Mouse (Mus musculus) lung, adult 2 months (tissue): ENCODE data around the gene Comp. TPM values are rescaled to one million over a fixed set of nuclear protein-coding genes. Genes with fewer than 3 reads are reported as not detected.

Experiments used
- DNase-seq: peaks from one replicate; pipeline ENCODE4 v3.0.0; 2022
- H3K4me1 ChIP-seq: fragments of 200-500 bp; 2 replicates; pipeline ENCODE4 v1.6.1; 2011; ENCODE audit warnings: low read length; ENCODE audit not compliant: control insufficient read depth, insufficient read depth
- H3K4me3 ChIP-seq: fragments of 200-500 bp; replicated peaks from 2 replicates; pipeline ENCODE3; 2011; ENCODE audit warnings: low read depth, mild to moderate bottlenecking, control low read depth, low read length; ENCODE audit errors: extremely low read depth
- CTCF ChIP-seq: fragments of 200-500 bp; IDR thresholded peaks from 2 replicates; pipeline ENCODE4 v1.5.1; 2011; ENCODE audit warnings: mild to moderate bottlenecking, low read length, control low read depth; ENCODE audit not compliant: insufficient read depth
- POLR2A ChIP-seq: fragments of 200-500 bp; IDR thresholded peaks from 2 replicates; pipeline ENCODE4 v1.6.1; 2011; ENCODE audit warnings: low read depth, mild to moderate bottlenecking, control low read depth, low read length, borderline replicate concordance; ENCODE audit errors: extremely low read depth
- WGBS: fragments of 180-500 bp; shearing (Covaris S2); methylation state at CpG from one replicate; pipeline ENCODE4 v1.1.7; 2018; 5-methylcytosine and 5-hydroxymethylcytosine counted together
- polyA plus RNA-seq: library from polyadenylated mRNA; depleted of rRNA; stranded (reverse); fragments of >200 nt; gene quantifications from 2 replicates; pipeline ENCODE4 v1.2.3, GENCODE M21; 2012

The Comp gene
- polyA plus RNA-seq, 1 experiment, result 1.3 TPM

DNA sequence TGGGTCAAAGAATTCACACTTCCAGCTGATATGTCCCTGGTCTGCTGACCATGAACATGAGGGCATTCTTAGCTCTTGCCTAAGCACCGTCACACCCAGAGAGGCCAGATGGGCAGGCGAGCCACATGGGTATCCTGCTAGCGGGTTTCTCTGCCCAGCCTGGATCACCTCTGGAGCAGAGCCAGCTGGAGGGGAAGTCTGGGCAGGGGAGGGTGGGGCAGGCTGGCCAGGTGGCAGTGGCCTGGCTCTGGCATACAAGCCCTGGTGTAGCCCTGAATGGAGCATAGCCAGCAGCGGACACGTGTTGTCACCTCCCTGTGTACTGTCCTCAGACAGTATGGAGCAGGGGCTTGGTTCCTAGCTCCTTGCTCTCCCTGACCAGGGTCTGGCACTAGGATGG, 22.3 kb downstream of the Comp start:
- WGBS, result 58% methylated on average over 5 of the region's 5 CpGs
- no peak for DNase-seq
- Histone ChIP-seq H3K4me1 (no peaks in the 10 kb centered on the region), H3K4me3 (no peak overlapping the region)
- TF ChIP-seq POLR2A, result no peak
- no peak for TF ChIP-seq CTCF

DNA sequence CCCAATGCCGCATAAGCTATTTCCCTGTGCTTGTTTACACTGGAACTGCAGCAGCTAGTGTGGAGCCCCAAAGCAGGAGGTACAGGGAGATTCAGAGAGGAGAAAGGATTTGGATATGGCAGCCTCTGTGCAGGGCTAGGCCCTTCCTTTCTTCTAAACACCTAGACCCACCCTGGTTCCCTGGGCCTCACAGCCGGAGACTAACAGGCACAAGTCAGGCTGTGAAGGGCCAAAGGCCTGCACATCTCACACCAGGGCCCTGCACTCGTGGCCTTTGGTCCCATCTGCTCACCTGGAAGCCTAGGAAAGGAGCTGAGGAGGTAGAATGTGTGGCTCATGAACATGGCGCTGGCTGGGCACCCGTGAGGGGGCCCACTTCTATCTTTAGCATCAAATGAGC, 22.8 kb downstream of the Comp start:
- TF ChIP-seq POLR2A (no peak), CTCF (no peak)
- DNase-seq, result no peak
- 83% methylated on average over 5 of the region's 5 CpGs for WGBS
- Histone ChIP-seq H3K4me3 (no peak overlapping the region), H3K4me1 (no peaks in the 10 kb centered on the region)

DNA sequence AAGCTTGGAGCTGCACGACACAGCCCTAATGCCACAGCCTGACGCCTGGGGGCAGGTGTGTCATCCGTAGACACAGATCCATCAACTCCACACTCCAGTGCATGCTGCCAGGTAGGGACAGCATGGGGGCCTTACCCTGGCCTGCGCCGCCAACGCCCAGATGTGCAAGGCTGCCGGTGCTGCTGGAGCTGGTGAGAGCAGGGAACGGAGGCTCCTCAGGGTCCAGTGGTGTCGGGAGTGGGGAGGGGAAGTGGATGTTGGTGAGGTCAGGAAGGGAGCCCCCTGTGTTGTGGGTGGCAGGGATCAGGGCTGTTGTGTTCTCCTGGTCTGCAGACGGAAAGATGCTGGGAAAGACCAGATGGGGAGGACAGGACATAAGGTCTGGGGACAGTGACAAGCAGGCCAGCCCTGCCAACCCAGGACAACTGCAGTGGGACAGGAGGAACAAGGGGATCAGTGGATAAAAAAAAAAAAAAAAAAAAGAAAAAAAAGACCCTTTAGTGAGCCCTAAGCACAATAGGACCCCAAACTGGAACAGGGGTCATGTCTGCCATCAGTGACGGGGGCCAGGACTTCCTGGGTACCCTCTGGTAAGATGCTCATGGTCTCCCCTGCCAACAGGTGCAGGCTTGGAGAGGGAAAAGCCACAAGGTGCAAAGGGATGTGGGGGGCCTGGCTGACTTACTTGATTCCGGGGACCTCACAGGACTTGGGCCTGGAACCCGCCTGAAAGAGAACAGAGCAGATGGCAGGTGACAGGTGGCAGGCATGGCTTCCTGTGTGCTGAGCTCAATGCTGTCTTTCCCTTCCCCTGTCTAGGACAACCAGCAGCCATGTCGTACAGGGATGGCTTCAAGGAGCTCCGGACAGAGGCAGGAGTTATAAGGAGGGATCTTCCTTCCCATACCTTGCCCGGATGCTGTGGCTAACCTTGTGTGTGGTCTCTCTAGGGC, 24.5 kb downstream of the Comp start:
- 89% methylated on average over 16 of the region's 16 CpGs for WGBS
- DNase-seq, result no peak
- Histone ChIP-seq H3K4me3 (no peak overlapping the region), H3K4me1 (no peaks in the 10 kb centered on the region)
- TF ChIP-seq POLR2A, result no peak

DNA sequence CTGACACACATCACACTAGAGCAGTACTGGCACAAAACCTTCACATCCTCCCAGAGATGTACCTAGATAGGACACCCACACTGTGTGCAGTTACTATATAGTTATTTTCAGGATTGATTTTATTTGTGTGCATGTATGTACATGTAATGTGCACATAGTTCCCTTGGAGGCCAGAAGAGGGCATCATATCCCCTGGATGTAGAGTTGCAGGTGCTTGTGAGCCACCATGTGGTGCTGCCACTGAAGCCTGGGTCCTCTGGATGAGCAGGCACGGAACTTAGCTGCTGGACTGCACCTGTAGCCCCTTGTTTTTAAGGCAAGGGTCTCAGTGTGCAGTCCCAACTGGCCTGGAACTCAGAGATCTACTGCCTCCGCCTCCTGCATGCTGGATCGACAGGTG, 30.9 kb downstream of the Comp start:
- no peak for DNase-seq
- 93% methylated on average over 3 of the region's 3 CpGs for WGBS
- Histone ChIP-seq H3K4me3 (no peak overlapping the region), H3K4me1 (peaks cover 2% of the 10 kb centered on the region)
- no peak for TF ChIP-seq POLR2A
- no peak for TF ChIP-seq CTCF

DNA sequence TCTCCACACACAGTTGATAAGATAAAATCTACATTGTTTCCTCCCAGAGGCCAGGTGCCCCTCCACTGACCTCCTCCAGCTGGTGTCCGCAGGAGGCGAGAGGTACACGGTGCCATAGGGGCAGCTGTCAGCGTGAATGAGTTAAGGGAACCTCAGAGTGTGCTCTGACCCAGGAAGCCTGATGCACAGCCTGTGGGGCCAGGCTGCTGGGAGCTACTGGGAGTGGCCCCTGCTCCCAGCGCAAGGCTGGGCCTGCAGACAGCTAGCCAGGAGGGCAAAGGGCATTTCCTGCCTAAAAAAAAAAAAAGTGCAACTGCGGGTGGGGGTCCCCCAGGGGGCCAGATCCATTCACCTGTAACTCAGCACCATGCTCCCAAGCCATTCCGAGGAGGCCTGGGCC, 31.8 kb downstream of the Comp start:
- no peak for DNase-seq
- H3K4me3 ChIP-seq, result no peak overlapping the region
- H3K4me1 ChIP-seq, result peaks cover 4% of the 10 kb centered on the region
- TF ChIP-seq CTCF (no peak), POLR2A (no peak)
- WGBS, result 49% methylated on average over 7 of the region's 7 CpGs

DNA sequence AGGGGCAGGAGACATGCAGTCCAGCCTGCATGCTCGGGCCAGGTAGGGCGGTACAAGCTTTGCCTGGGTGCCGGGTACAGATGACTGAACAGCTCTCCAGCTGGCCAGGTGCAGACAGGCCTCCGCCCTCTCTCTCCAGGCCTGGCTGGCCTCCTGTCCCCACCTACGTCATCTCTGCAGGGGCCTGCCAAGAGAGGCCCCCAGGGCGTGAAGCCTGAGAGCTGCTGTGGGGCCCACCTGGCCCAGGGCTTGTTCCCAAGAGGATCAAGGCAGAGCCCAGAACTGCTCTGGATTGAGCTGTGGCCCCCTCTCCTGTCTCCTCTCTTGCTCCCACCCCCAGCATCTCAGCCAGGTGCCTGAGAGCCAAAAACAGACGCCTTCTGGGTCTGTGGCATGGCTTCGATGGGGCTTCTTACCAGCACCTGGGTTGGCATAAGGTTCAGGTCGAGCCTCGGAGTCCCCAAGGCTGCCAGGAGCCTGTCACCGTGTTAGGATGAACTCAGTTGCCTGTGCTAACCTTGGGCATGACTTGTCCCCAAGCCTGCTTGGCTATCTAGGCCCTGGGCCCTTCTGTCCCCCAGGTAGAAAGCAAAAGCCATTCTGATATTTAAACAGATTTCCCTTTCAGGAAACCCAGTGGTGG, 33.2 kb downstream of the Comp start:
- 73% methylated on average over 11 of the region's 11 CpGs for WGBS
- no peak for DNase-seq
- Histone ChIP-seq H3K4me1 (peaks cover 4% of the 10 kb centered on the region), H3K4me3 (no peak overlapping the region)
- TF ChIP-seq CTCF (no peak), POLR2A (no peak)

DNA sequence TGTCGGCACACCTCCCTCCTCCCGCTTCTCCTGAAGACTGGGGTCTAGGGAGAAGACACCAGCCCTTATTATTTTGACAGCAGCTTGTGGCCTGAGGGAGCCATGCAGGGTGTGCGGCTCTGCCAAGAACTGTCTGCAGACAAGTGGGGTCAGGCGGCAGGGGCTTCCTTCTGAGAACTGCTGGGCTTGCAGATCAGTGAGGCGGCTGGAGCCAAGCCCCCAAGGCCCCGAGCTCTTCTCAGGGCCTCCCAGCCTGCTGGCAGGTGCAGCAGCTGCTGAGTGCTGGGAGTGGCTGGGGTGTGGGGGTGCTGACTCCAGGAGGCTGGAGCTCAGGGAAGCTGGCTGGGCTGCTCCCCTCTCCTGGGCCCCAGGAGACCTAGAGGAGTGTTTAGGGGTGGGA, 34.9 kb downstream of the Comp start:
- 59% methylated on average over 6 of the region's 6 CpGs for WGBS
- no peak for DNase-seq
- Histone ChIP-seq H3K4me1 (peaks cover 4% of the 10 kb centered on the region), H3K4me3 (no peak overlapping the region)
- no peak for TF ChIP-seq CTCF
- TF ChIP-seq POLR2A, result no peak

DNA sequence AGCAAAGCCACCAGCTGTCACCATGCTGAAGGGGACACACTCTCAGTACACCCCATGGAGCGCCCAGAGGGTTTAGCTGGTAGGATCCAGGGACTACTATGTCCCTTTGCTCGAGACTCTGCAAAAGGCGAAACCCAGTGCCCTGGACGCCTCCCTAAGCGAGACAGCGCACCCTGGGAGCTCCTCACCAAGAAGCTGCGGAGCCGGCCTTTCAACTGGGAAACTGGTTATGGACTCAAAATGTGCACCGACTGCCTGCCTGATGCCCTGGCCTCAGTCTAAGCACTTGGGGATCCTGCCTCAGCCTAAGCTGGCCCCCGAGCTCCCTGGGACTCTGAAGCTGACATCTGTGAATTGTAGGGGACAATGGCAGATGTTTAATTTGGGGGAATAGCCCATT, 35.7 kb downstream of the Comp start:
- 72% methylated on average over 10 of the region's 10 CpGs for WGBS
- no peak for DNase-seq
- TF ChIP-seq CTCF (no peak), POLR2A (no peak)
- peaks cover 4% of the 10 kb centered on the region for H3K4me1 ChIP-seq
- no peak overlapping the region for H3K4me3 ChIP-seq

DNA sequence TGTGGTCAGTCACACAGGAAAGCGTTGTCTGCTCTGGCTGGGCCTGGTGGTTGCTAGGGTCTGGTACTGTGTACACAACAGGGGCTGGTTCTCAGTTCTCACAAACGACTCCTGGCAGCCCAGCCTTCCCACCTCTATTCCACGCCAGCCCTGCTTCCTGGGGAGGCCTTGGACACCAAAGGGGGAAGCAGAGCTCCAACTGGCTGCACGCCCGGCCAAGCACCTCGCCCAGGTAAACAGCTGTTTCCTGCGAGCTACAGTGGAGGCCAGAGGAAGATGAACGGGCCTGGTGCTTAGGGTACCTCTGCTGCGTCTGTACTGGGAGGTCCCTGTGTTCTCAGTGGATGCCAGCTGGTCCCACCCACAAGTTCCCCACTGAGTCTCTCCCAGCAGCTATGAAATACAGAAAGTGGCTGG, 36.1 kb downstream of the Comp start:
- no peak overlapping the region for H3K4me3 ChIP-seq
- peaks cover 4% of the 10 kb centered on the region for H3K4me1 ChIP-seq
- no peak for TF ChIP-seq CTCF
- no peak for TF ChIP-seq POLR2A
- 24% methylated on average over 9 of the region's 9 CpGs for WGBS
- peak; percentile 39 for DNase-seq

DNA sequence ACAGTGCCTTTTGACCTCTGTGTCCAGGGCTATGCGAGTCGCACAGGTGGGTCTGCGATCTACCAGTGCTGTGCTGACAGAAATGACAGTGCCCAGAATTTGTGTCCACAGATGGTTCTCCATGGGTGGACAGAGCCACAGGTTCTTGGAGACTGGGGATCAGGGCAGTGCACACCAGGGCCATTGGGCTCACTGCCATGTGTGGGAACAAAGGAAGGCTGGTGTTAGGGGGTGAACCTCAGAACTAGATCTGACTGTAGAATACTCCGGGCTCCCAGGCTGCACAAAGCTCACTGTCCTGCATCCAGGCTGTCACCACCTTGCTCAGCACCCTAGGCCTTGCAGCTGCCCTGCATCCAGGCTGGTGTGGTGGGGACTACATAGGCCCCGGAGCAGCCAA, 36.9 kb downstream of the Comp start:
- Histone ChIP-seq H3K4me3 (no peak overlapping the region), H3K4me1 (peaks cover 4% of the 10 kb centered on the region)
- no peak for DNase-seq
- no peak for TF ChIP-seq POLR2A
- TF ChIP-seq CTCF, result no peak
- 95% methylated on average over 5 of the region's 5 CpGs for WGBS
